Mouse (Mus musculus): ENCODE data around the gene Angptl2.

Gene Angptl2

DNA sequence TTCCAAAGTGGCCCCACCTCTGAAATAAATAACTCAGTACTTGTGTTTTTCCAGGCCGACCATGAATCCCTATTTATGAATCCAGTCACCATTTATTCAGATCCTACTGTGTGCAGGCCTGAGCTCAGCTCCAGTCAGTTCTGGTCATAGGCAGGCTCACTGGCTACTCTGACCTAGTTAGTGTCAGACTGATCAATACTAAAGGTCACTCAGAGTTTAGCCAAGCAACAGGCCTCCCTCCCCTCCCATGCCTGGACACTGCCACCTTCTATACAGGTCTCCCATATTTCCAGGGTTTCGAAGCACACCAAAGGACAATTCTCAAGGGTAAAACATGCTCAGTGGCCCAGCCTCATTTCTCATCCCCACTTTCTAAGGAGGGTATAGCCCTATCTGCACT lies 54.7 kb downstream of the Angptl2 start:
- DNase-seq (ENCODE audit: low spot score in 2 of 2), result no peak

DNA sequence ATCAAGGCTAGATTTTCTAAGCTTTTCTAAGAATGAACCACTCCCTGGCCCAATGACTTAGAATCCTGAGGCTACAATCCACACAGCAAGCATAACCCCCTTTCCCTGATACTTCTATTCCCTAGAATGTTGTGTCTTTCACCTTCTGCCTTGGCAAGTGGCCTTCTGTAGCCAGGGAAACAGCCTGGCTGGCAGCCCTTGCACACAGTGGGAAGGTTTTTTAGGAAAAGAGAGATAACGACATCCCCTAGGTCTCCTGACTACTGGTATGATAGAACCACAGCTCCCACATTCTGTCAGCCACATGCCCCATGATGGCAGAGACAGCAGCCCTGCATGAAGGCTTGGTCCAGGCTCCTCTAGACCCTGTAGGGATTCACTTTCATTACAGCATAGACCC lies 55.6 kb downstream of the Angptl2 start:
- DNase-seq (ENCODE audit: low spot score in 2 of 2), result no peak

DNA sequence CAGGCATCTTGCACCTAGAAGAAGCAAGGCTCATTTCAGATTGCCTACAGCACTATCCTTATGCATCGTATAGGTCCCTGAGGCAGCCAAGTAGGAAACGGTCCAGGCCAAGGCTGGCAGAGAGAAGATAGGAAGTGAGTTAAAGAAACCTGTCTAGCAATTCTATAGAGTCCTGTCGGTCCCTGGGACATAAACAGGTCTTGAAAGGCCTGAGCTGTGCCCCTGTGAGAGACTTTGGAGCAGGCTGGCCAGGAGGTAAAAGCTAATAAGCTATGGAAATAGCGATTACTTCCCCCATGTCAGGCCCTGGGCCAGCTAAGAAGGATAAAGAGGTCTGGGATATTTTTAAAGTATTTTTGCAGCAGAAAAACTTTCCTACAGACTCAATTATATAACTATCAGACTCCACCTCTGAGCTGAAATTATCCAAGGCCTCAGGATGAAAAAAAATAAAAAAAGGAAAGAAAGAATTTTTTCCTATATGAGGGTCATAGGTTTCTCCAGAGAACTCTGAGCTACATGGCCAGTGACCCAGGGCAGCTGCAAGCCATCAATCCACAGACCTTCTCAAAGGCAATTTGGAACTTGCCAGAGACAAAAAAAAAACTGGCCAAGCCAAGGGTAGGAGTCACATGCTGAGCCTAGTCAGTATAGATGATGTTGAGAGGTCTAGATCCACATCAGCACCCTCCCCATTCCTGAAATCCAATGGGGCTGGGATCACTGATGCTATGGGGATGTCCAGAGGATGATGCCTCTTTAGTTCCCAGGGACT lies 57.0 kb downstream of the Angptl2 start:
- no peak for DNase-seq (ENCODE audit: low spot score in 2 of 2)

DNA sequence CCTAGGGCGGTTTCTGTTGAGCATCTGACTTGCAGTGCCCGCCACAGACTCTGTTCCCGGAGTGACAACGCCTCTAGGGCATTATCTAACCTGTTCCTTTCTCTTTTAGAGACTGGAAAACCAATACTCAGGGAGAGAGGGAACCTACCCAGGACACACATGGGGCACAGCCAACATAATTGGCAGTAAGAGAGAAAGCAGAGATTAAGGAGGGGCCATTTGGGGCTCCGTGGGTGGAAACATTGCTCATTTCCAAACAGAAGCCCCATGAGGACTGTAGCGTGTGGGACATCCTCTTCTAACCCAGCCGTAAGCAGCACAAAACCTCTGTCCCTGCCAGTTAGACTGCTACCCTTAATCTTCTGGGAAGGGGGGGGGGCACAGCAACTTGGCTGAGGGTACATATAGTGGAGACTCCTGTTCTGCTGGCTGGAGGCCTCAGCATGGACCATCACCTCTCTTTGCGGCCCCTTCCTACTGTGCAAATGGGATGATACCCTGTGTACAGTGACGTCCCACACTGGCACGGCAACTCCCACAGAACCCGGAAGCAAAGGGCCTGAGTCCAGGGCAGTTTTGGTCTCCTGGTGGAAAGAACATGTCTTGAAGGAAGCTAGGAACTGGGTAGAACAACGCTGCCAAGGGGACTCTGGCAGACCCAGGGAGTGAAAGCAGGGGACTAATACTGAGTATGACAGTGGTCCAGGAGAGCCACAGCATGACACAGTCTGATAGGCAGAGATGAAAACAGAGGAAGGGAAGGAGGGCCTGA lies 59.0 kb downstream of the Angptl2 start:
- DNase-seq (ENCODE audit: low spot score in 2 of 2), result no peak

DNA sequence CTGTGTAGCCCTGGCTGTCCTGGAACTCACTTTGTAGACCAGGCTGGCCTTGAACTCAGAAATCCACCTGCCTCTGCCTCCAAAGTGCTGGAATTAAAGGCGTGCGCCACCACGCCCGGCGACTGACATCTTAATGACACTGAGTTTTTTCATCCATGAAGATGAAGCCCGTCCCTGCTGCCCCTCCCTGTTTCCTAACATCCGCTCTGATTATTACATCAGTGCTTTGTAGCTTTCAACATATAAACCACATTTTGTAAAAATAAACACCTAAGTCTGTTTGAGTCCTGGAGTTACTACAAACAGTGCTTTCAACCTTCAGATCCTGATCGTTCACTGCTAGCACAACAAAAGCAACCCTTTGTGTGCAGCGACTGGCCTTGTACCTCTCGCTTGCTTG lies 63.9 kb downstream of the Angptl2 start:
- no peak for DNase-seq (ENCODE audit: low spot score in 2 of 2)

DNA sequence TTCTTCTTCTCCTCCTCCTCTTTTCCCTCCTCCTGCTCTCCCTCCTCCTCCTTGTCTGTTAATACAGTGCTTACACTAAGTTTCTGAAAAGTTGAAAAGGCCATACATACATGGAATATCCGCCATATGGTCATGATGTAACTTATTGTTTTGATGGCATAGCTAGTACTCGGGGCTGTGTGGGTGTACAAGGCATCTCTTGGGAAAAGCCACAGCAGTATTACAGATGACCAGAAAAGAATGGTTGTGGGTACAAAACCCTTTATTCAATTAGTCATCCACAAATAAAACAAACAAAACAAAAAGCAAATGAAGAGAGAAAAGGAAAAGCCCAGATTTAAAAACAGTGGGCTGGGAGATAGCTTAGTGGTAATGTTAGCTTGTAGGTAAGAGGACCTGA lies 64.7 kb downstream of the Angptl2 start:
- DNase-seq (ENCODE audit: low spot score in 2 of 2), result no peak

DNA sequence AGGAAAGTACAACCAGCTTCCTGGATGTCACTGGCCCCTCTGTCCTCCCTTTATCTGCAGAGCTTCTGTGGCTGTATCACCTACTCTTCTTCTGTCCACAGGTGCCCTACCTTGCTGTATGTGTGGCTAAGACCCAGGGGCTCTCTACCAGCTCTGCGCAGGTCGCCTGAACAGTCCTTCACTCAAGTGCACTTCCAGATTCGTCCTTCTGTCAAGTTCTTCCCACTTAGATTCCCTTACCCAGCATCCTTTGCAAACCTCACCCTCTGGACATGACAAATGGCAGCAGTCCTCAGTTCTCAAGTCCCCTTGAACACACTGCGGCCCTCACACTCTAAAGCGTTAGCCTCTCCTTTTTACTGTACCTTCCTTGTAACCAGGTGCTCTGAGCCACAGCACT lies 65.9 kb downstream of the Angptl2 start:
- no peak for DNase-seq (ENCODE audit: low spot score in 2 of 2)

DNA sequence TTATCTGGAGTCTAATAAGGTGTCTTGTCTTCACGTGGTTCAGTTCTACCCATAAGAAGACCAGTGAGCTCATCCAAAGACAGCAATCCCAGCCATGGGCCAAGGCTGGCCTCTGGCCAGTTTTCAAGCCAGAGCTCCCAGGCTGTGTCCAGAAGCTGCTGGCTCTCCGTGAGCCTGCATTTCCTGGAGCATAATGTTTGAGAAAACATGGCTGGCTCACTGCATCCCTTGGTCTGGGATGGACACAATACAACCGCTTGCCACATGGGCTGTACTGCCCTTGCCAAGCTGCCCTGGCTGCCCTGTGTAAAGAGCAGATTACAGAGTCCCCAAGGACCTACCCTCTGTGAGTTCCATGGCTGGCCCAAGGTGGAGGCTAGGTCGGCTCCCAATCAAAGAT lies 67.0 kb downstream of the Angptl2 start:
- DNase-seq (ENCODE audit: low spot score in 2 of 2), result no peak

DNA sequence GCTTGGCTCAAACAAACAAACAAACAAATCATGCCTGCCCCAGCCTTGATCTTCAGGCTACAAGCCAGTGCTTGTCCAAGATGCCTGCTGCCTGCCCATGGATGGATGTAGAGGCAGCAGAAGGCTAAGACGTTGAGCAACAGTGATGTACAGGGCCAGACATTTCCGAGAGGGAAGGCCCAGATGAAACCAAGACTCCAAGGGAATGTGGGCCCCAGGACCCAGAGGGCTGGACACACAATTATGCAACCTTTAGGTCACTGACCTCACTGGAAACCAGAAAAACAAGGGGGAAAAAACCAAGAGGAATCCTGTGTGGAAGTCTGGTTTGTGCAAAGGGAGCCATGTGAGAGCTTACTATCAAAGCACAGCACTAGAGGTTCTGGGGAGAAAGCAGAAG lies 67.8 kb downstream of the Angptl2 start:
- DNase-seq (ENCODE audit: low spot score in 2 of 2), result no peak

DNA sequence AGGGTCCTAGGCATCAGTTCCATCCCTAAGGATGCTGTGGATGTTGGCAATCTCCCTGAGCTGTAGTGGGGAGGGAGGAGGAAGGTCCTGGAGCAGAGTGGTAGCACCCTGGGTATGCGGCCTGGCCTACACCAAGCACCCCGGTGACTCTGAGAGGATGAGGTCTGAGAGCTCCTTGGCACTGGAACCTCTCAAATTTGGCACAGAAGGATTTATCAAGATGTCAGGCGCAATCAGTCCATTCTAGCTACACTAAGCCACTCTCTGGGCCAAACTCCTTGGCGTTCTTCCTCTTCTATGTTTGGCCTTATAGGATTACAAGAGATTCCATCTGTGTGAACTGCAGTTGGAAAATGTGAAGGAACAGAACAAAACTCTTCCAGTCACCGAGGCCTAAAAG lies 73.0 kb downstream of the Angptl2 start:
- no peak for DNase-seq (ENCODE audit: low spot score in 2 of 2)

DNA sequence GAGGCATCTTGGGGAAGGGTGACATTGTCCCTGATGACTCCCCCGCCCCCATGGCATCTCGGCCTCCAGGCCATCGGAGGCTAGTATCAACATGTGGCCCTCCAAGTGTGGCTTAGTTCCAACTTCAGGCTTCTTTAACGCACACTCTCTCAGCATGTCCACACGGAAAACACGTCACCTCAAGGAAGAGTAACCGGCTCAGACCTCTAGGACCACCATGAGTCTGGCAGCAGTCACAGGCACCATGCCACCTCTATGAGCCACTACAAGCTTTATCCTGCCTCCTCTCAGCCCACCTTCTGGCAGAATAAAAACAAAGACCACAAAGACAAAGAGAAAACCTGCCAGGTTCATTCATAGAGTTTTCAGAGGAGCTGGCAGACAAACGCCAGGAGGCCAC lies 74.6 kb downstream of the Angptl2 start:
- DNase-seq (ENCODE audit: low spot score in 2 of 2), result no peak

DNA sequence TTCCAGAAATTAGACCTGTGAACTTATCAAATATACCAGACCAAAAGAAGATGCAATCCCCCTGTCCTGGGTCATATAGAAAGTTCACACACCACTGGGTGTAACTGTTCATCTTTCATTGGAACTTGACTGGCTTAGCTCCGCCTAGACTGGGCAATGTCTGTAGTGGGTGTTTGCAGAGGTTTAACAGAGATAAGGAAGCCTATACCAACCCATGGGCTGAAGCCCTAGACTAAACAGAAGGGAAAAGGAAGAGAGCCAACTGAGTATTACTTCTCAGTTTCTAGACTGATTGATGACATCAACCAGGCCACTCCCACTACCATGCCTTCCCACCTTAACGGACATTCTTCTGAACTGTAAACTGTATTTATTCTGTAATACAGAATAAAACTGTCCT lies 76.2 kb downstream of the Angptl2 start:
- DNase-seq (ENCODE audit: low spot score in 2 of 2), result no peak

DNA sequence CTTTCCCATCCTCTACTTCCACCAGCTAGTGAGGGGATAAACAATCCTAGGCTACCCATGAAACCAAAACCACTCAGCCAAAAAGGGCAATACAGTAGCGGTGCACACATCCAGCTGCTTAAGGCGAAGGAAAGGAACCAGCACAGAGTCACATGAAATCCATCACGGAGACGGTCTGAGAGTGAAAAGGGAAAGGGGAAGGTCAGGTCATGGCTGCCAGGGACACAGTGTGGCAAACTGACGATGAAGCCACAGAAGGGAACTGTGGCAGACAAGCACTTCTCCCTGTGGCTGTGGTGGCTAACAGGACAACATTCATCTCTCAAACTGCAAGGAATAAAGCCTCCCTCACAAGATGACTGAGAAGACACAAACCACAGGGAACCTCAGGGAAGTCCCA lies 79.2 kb downstream of the Angptl2 start:
- DNase-seq (ENCODE audit: low spot score in 2 of 2), result no peak
